Mouse (Mus musculus): ENCODE measurements around the gene Cnnm3. TPM values are rescaled to one million over a fixed set of nuclear protein-coding genes. Genes with fewer than 3 reads are reported as not detected.

Gene Cnnm3
- total RNA-seq, 2 experiments from 2014 or later = 33.2 to 37.5 TPM

- no peak for DNase-seq (ENCODE audit: extremely low spot score in 1 of 2, low spot score in 1 of 2)
Observed at GRCm38 (mm10) chr1:36572140-36572700, 60.6 kb downstream of the Cnnm3 start.

- DNase-seq (ENCODE audit: extremely low spot score in 1 of 2, low spot score in 1 of 2) = no peak
Observed at GRCm38 (mm10) chr1:36572709-36573108, 61.0 kb downstream of the Cnnm3 start.

- no peak for DNase-seq (ENCODE audit: extremely low spot score in 1 of 2, low spot score in 1 of 2)
Observed at GRCm38 (mm10) chr1:36573524-36573923, 61.9 kb downstream of the Cnnm3 start.

GRCm38 (mm10) chr1:36574196-36574955, 62.7 kb downstream of the Cnnm3 start:
- no peak for DNase-seq (ENCODE audit: extremely low spot score in 1 of 2, low spot score in 1 of 2)

GRCm38 (mm10) chr1:36575347-36575746, 63.7 kb downstream of the Cnnm3 start:
- DNase-seq (ENCODE audit: extremely low spot score in 1 of 2, low spot score in 1 of 2) = no peak

- DNase-seq (ENCODE audit: extremely low spot score in 1 of 2, low spot score in 1 of 2) = no peak
Observed at GRCm38 (mm10) chr1:36576991-36577675, 65.5 kb downstream of the Cnnm3 start.

Small RNA genes lying within 50 kb of the gene (microRNA-seq; reads per million reads assigned to microRNA genes)
- gene Gm47280 = 0 reads per million in 2 experiments

Other genes starting within 250 kb of the Cnnm3 start
- under 1 TPM; 0.42 to 0.68 TPM for gene Neurl3, start 237.2 kb upstream of the Cnnm3 start, total RNA-seq (2021)
- 10 to 100 TPM; 11.5 to 16.6 TPM for gene Arid5a, start 204.1 kb upstream of the Cnnm3 start, total RNA-seq (2021)
- 10 to 100 TPM; 58.2 to 62.6 TPM for gene Kansl3, start 142.7 kb upstream of the Cnnm3 start, total RNA-seq (2021)
- not detected for gene Fer1l5, start 139.6 kb upstream of the Cnnm3 start, total RNA-seq (2021)
- 10 to 100 TPM; 61.4 to 63.8 TPM for gene Lman2l, start 66.6 kb upstream of the Cnnm3 start, total RNA-seq (2021)
- 10 to 100 TPM; 15.8 to 17.9 TPM for gene Cnnm4, start 40.2 kb upstream of the Cnnm3 start, total RNA-seq (2021)
- gene Ankrd23, start 25.0 kb downstream of the Cnnm3 start, total RNA-seq (2021) = 1 to 10 TPM; 5.4 to 7.7 TPM
- under 1 TPM in 1 of 2 experiments, not detected in 1; 0.47 TPM for gene Gm42417, start 27.6 kb downstream of the Cnnm3 start, total RNA-seq (2021)
- 10 to 100 TPM; 10.8 to 13.3 TPM for gene Ankrd39, start 35.6 kb downstream of the Cnnm3 start, total RNA-seq (2021)
- gene Sema4c, start 46.5 kb downstream of the Cnnm3 start, total RNA-seq (2021) = 10 to 100 TPM; 12.7 to 14.0 TPM
- under 1 TPM in 1 of 2 experiments, not detected in 1; 0.34 TPM for gene Fam178b, start 171.3 kb downstream of the Cnnm3 start, total RNA-seq (2021)
- 100 to 1,000 TPM; 725 to 736 TPM for gene Cox5b, start 179.6 kb downstream of the Cnnm3 start, total RNA-seq (2021)
- gene 4933424G06Rik, start 198.3 kb downstream of the Cnnm3 start, total RNA-seq (2021) = 1 to 10 TPM in 1 of 2 experiments, not detected in 1; 1.6 TPM
- gene Actr1b, start 202.6 kb downstream of the Cnnm3 start, total RNA-seq (2021) = 100 to 1,000 TPM; 247 to 266 TPM
- gene Zap70, start 249.9 kb downstream of the Cnnm3 start, total RNA-seq (2021) = 1 to 10 TPM; 3.2 to 3.4 TPM

Data from layer of hippocampus, postnatal 25 days (tissue).